Mouse (Mus musculus) neural tube, embryonic 11.5 days (tissue): ENCODE results near the gene Pprc1. TPM values are rescaled to one million over a fixed set of nuclear protein-coding genes. Genes with fewer than 3 reads are reported as not detected.
A peak's percentile ranks its signal among the peaks of the same experiment; 100 is the strongest.

ENCODE experiments used
- ATAC-seq: fragments of 200-750 bp; cut with Nextera tagmentation; 2 replicates; pipeline ENCODE4 v1.8.0; 2017; ENCODE audit warnings: moderate number of reproducible peaks, mild to moderate bottlenecking, moderate TSS enrichment, moderate library complexity; ENCODE audit not compliant: insufficient read depth, low FRiP score, low TSS enrichment
- DNase-seq: peaks from one replicate; pipeline ENCODE4 v3.0.0-alpha.2; 2015; ENCODE audit warnings: low spot score
- H3K27ac ChIP-seq: fragments of 300-500 bp; sonication (generic); 2 replicates; pipeline ENCODE4 v1.5.1; 2014; ENCODE audit warnings: low read depth, mild to moderate bottlenecking, low read length
- H3K27me3 ChIP-seq: fragments of 300-500 bp; sonication (generic); 2 replicates; pipeline ENCODE4 v1.6.1; 2014; ENCODE audit warnings: mild to moderate bottlenecking, low read length, mixed read lengths; ENCODE audit not compliant: control insufficient read depth, insufficient read depth
- H3K36me3 ChIP-seq: fragments of 300-500 bp; sonication (generic); 2 replicates; pipeline ENCODE4 v1.6.1; 2014; ENCODE audit warnings: mild to moderate bottlenecking, low read length, moderate library complexity, mixed read lengths; ENCODE audit not compliant: control insufficient read depth, insufficient read depth
- H3K4me1 ChIP-seq: fragments of 300-500 bp; sonication (generic); 2 replicates; pipeline ENCODE4 v1.6.1; 2014; ENCODE audit warnings: low read length, mixed read lengths; ENCODE audit not compliant: control insufficient read depth, insufficient read depth
- H3K4me2 ChIP-seq: fragments of 300-500 bp; sonication (generic); 2 replicates; pipeline ENCODE4 v1.6.1; 2014; ENCODE audit warnings: low read depth, mild to moderate bottlenecking, moderate library complexity
- H3K4me3 ChIP-seq: fragments of 300-500 bp; sonication (generic); 2 replicates; pipeline ENCODE4 v1.5.1; 2014; ENCODE audit warnings: low read depth, low read length
- H3K9ac ChIP-seq: fragments of 300-500 bp; sonication (generic); 2 replicates; pipeline ENCODE4 v1.6.1; 2014; ENCODE audit warnings: mild to moderate bottlenecking, low read length
- H3K9me3 ChIP-seq: fragments of 300-500 bp; sonication (generic); 2 replicates; pipeline ENCODE4 v1.6.1; 2016; ENCODE audit warnings: low read length; ENCODE audit not compliant: control insufficient read depth
- WGBS: fragments of 180-500 bp; shearing (Covaris S2); extraction: QIAGEN DNeasy Blood & Tissue Kit; methylation state at CpG from one replicate; pipeline ENCODE4 v1.1.7; 2014; 5-methylcytosine and 5-hydroxymethylcytosine counted together
- polyA plus RNA-seq: library from polyadenylated mRNA; unstranded; fragments of >200 nt; fragmentation: Nextera tagmentation; extraction: Ambion mirVana; gene quantifications from 2 replicates; pipeline ENCODE4 v1.2.1, GENCODE M21; 2014

The Pprc1 gene
- polyA plus RNA-seq, 1 experiment from 2014 or later = 46.1 TPM

DNA sequence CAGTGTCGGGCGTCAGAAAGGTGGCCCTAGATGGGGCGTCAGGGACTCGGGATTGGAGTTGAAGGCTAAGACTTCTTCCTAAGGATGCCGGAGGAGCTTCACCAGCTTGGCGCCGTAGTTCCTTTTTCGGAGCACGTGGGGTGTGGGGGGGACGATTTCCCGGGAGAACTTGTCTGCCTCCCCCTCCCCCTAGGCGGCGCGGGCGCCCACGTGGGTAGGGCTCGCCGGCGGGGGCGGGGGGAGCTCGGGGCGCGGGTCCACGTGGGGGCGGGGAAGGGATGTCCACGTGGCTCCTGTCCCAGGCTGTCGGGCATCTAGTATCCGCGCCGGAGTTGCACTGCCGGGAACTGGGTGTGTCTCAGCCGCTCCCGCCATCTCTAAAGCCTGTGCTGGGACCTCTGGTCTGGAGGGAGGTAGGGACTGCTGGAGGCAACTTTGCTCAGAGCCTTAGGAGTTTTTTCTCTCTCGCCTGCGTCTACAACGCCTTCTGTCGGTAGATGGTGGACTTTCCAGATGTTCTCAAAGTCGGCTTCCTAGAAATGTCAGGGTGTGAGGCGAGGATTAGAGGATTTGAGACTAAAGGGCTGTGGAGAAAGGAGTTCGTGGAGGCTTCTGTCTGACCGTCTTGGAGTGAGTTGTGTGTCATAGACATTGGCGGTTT is 12.4 kb downstream of the Pprc1 start:
- peaks cover 10% of the 10 kb centered on the region for H3K4me1 ChIP-seq
- peaks cover 2% of the 10 kb centered on the region for H3K36me3 ChIP-seq
- H3K4me3 ChIP-seq = peak overlapping the region; percentile 88
- peak; percentile 59 for ATAC-seq
- DNase-seq = peak; percentile 85
- peak overlapping the region; percentile 76 for H3K27ac ChIP-seq
- no peaks in the 10 kb centered on the region for H3K27me3 ChIP-seq
- under 1% methylated on average over 37 of the region's 42 CpGs for WGBS
- H3K9me3 ChIP-seq = no peaks in the 10 kb centered on the region
- H3K9ac ChIP-seq = peak overlapping the region; percentile 88
- peak overlapping the region; percentile 86 for H3K4me2 ChIP-seq

DNA sequence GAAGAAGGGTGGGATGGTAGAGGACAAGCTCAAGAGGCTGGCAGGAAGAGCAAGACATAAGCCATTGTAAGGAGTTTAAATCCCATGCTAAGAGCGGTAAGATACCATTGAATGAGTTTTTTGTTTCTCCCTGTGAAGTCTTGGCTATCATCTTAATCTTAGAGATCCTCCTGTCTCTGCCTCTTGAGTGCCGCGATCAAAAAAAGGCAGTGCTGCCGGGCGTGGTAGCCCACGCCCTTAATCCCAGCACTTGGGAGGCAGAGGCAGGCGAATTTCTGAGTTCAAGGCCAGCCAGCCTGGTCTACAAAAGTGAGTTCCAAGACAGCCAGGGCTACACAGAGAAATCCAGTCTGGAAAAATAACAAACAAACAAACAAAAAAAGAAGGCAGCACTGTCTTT is 13.8 kb downstream of the Pprc1 start:
- Histone ChIP-seq H3K4me2 (no peak overlapping the region), H3K4me1 (peaks cover 10% of the 10 kb centered on the region), H3K27me3 (no peaks in the 10 kb centered on the region), H3K9ac (no peak overlapping the region), H3K9me3 (no peaks in the 10 kb centered on the region), H3K27ac (no peak overlapping the region), H3K4me3 (no peak overlapping the region), H3K36me3 (peaks cover 15% of the 10 kb centered on the region)
- no peak for ATAC-seq
- DNase-seq = no peak
- WGBS = 96% methylated on average over 7 of the region's 7 CpGs

DNA sequence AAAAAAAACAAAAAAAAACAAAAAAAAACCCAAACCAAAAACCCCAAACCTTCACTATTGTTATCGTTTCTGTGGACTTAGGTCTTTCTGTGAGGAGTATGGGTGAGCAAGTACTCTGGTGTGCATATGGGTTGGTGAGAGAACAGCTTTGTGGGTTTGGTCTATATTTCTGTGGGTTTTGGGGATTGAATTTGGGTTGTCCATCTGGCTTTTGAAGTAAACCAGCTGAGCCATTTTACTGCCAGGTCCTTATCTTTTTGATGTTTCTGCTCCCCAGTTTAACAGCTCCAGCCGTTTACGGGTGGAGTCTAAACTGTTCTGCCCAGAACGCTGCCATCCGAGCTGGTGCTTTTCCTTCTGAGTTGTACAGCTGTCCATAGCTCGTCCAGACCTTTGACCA is 16.2 kb downstream of the Pprc1 start:
- 78% methylated on average over 6 of the region's 6 CpGs for WGBS
- Histone ChIP-seq H3K9ac (no peak overlapping the region), H3K4me3 (no peak overlapping the region), H3K9me3 (no peaks in the 10 kb centered on the region), H3K4me2 (no peak overlapping the region), H3K27me3 (no peaks in the 10 kb centered on the region), H3K4me1 (peaks cover 10% of the 10 kb centered on the region), H3K36me3 (peaks cover 32% of the 10 kb centered on the region), H3K27ac (no peak overlapping the region)
- ATAC-seq = no peak
- no peak for DNase-seq

DNA sequence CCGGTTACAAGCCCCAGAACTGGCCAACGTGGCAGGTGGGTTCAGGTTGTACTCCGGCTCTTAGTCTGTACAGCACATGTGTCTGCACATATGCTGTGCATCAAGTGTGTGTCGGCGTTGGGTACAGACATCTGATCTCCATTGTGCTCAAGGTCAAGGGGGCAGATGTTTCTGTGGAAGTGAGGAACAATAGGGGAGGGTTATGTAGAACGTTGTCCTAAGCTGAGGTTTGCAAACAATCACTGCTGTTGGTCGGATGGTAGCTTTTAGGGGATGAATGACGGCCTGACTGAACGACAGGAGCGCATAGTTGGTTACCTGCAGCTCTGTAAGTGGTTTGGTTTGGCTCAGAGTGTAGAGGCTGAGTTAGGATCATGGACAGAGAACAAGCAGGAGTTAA is 23.4 kb downstream of the Pprc1 start:
- Histone ChIP-seq H3K36me3 (peaks cover 40% of the 10 kb centered on the region), H3K9me3 (no peaks in the 10 kb centered on the region), H3K4me3 (no peak overlapping the region), H3K4me2 (no peak overlapping the region), H3K27me3 (no peaks in the 10 kb centered on the region), H3K4me1 (no peaks in the 10 kb centered on the region), H3K9ac (no peak overlapping the region), H3K27ac (no peak overlapping the region)
- 80% methylated on average over 10 of the region's 10 CpGs for WGBS
- DNase-seq (no peak), ATAC-seq (no peak)

DNA sequence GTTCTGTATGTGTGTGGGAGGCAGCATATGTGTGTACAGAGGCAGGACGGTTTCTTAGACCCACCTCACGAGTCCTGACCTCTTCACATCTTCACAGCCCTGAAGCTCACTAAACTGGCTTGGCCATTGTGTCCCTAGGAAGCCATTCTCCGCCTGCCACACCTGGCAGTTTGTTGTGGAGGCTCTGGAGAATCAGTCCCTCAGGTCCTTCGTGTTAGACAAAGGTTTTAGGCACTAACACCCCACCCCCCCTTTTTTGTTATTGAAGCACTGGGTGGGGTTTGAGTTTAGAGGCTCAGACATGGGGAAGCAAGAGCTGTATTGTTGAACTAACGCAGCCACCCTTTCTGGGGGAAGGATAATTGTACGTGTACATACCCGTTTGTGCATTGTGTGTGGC is 28.6 kb downstream of the Pprc1 start:
- H3K4me3 ChIP-seq = no peak overlapping the region
- H3K4me2 ChIP-seq = no peak overlapping the region
- peaks cover 8% of the 10 kb centered on the region for H3K4me1 ChIP-seq
- no peaks in the 10 kb centered on the region for H3K9me3 ChIP-seq
- no peak for ATAC-seq
- WGBS = 78% methylated on average over 7 of the region's 7 CpGs
- H3K27ac ChIP-seq = no peak overlapping the region
- no peaks in the 10 kb centered on the region for H3K27me3 ChIP-seq
- H3K9ac ChIP-seq = no peak overlapping the region
- DNase-seq = no peak
- H3K36me3 ChIP-seq = peaks cover 13% of the 10 kb centered on the region

DNA sequence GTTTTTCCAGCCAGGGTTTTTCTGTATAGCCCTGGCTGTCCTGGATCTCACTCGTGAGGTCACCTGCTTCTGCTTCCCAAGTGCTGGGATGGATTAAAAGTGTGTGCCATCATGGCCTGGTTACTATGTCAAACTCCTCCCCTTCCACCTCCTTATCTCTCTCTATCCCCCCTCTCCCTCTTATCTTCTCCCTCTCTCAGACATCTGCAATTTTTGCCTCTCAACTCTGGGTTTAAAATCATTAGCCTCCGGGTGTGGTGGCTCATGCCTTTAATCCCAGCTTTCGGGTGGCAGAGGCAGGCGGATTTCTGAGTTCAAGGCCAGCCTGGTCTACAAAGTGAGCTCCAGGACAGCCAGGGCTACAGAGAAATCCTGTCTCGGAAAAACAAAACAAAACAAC is 29.6 kb downstream of the Pprc1 start:
- Histone ChIP-seq H3K4me2 (no peak overlapping the region), H3K27ac (no peak overlapping the region), H3K27me3 (no peaks in the 10 kb centered on the region), H3K4me1 (peaks cover 8% of the 10 kb centered on the region), H3K9ac (no peak overlapping the region), H3K36me3 (peaks cover 12% of the 10 kb centered on the region), H3K9me3 (no peaks in the 10 kb centered on the region), H3K4me3 (no peak overlapping the region)
- 91% methylated on average over 5 of the region's 5 CpGs for WGBS
- ATAC-seq (no peak), DNase-seq (no peak)

DNA sequence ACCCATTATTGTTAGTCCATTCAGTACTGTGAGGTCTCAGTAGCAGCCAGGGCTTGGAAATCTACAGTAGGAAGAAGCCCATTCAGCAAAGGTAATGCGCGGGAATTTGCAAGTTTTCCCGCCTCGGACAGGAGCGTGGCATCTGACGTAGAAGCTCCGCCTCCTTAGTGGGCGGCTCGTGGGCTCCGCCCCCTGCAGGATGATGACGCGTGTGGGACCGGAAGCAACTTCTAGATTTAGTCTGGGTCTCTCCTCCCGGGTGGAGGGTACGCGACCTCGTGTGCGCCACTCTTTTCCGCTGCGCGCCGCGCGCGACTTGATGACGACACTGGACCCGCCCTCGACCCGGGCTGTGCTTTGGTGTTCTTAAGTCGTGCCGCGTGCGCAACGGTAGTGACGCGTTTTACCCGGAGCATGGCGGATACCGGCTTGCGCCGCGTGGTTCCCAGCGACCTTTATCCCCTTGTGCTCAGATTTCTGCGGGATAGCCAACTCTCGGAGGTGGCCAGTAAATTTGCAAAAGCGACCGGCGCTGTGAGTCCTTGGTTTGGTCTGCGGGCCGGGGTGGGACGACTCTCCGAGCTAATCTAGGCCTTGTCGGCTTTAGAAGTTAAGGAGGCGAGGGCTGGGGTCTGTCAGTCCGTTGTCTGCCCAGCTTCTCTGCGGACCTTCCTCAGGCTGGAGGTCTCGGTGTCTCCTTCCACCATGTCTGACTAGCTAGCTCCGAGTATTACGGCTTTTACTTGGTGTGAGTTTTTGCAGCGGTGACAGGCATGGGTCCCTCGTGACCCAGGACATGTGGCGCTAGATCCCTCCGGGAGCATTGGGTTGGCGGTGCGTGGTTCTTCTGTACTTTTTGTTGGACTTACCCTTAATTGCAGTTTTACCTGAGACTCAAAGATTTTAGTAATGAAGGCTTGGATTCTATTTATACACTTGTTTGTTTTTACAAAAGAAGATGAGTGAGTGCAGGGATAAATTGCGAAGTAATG is 31.2 kb downstream of the Pprc1 start, which contains the start of gene Nolc1:
Nolc1 (plus strand) TSS at position 248 of the 992 bp plus-strand sequence.
- Histone ChIP-seq H3K9me3 (no peaks in the 10 kb centered on the region), H3K4me1 (peaks cover 8% of the 10 kb centered on the region), H3K4me3 (peak within 1 kb of the TSS; percentile 88), H3K9ac (peak within 1 kb of the TSS; percentile 82), H3K36me3 (peaks cover 22% of the 10 kb centered on the region), H3K27me3 (no peaks in the 10 kb centered on the region), H3K27ac (0 out of 2 replicates have a peak within 1 kb of the TSS, but pooled peaks have one; percentile 27), H3K4me2 (peak within 1 kb of the TSS; percentile 62)
- ATAC-seq (peak; percentile 92), DNase-seq (peak; percentile 100)
- WGBS = under 1% methylated on average over 66 of the region's 66 CpGs

DNA sequence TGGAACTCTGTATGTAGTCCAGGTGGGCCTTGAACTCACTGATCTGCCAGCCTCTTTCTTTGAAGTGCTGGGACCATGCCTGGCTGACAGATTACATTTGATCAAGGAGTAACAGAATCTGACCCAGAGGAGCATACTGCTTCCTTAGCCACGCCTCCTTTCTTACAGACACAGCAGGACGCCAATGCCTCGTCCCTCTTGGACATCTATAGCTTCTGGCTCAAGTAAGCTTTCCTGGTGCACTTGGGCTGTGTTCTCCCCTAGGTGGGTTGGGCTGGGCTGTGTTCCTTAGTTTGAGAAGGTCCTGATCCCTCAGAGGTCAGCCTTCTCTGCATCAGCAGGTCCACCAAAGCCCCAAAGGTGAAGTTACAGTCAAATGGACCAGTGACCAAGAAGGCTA is 33.8 kb downstream of the Pprc1 start:
- Histone ChIP-seq H3K4me2 (no peak overlapping the region), H3K27me3 (no peaks in the 10 kb centered on the region), H3K4me1 (peaks cover 8% of the 10 kb centered on the region), H3K4me3 (no peak overlapping the region), H3K27ac (no peak overlapping the region), H3K9ac (no peak overlapping the region), H3K36me3 (peaks cover 33% of the 10 kb centered on the region), H3K9me3 (no peaks in the 10 kb centered on the region)
- no peak for ATAC-seq
- WGBS = 61% methylated on average over 3 of the region's 3 CpGs
- DNase-seq = no peak
